Mouse (Mus musculus) erythroid progenitor cell, adult 5-6 weeks (primary cell): ENCODE results near the gene Prkaa2. TPM values are rescaled to one million over a fixed set of nuclear protein-coding genes. Genes with fewer than 3 reads are reported as not detected.

Source experiments
- total RNA-seq, 2 experiments: library from RNA; stranded (forward) in 1 of 2; stranded (reverse) in 1 of 2; fragments of 150-400 nt in 1 of 2; fragments of 186-747, 209-891 nt in 1 of 2; gene quantifications; 2 replicates each; pipeline versions ENCODE4 v1.2.3 to v1.2.4; 2015 to 2017; ENCODE audit warnings: low replicate concordance in 2 of 2

Gene Prkaa2
- total RNA-seq, 2 experiments from 2014 or later: not detected

Other genes with a start within 250 kb of the Prkaa2 start
- not detected in 2 replicates for gene C8a, start 233.5 kb downstream of the Prkaa2 start, total RNA-seq (2015; ENCODE audit: low replicate concordance)
- not detected in 2 replicates for gene C8a, start 233.5 kb downstream of the Prkaa2 start, total RNA-seq (2017; ENCODE audit: low replicate concordance)
- gene Fyb2, start 196.4 kb downstream of the Prkaa2 start, total RNA-seq (2015; ENCODE audit: low replicate concordance): not detected in 2 replicates
- not detected in 2 replicates for gene Fyb2, start 196.4 kb downstream of the Prkaa2 start, total RNA-seq (2017; ENCODE audit: low replicate concordance)
- 0.84 and 3.2 TPM in 2 replicates for gene Plpp3, start 47.5 kb upstream of the Prkaa2 start, total RNA-seq (2015; ENCODE audit: low replicate concordance)
- 0.08 and 0.64 TPM in 2 replicates for gene Plpp3, start 47.5 kb upstream of the Prkaa2 start, total RNA-seq (2017; ENCODE audit: low replicate concordance)